In the genomic region with DNA sequence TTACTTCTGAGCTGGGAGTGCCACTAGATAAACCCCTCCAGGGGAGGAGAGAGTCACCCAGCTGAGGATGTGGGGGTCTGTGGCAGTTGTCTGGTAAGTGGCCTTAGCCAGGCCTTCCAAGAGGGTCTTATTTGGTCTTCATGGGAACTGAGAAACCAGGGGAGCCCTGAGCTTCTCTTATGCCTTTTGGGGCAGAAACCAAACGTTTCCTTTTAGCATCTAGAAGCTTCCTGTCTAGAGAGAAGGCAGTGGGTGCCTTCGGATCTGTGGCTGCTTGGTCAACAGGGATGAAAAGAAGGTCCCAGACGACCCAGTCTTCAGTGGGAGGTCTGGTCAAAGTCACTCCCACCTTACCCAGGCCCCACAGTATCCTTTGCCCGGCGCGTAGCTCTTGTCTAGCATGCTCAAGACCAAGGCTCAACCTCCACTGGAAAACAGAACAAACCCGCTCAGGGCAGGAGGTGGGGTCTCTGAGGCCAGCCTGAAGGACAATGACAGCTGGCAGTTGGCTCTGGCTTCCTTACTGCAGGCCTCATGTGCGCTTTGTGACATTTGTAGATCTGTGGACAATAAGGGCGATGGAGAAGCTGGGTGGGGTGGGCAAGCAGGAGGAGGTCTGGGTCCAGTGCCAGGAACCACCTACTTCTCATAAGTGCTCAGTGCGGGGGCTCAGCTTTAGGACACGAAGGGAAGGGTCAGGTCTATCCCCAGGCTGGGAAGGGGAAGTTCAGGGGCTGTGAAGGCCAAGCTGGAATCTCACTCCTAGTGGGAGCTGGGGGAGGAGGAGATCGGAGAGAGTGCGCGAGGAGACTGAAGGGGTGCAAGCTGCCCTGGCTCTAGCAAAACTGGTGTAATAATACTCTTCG, we compare ENCODE assay signal across 10 mouse cellular contexts. TPM values are rescaled to one million over a fixed set of nuclear protein-coding genes. Genes with fewer than 3 reads are reported as not detected.
DNase-seq lines count a peak whose midpoint lies in the region; ATAC-seq lines count a peak whose summit lies in the region.
"Had no signal": no experiment of that assay in that cellular context is flagged by ENCODE, and none has a peak within 500 bp of the region (broad histone marks: within the 10 kb centered on the region; RNA-seq: fewer than 3 reads in every experiment).

Gene Gm572 (plus strand): TSS at position 27 of the 866 bp plus-strand sequence.

- WGBS in neural tube, embryonic 12.5 days = 72% methylated on average over 15 of the region's 15 CpGs
- WGBS in limb, embryonic 10.5 days = 66% methylated on average over 15 of the region's 15 CpGs
- 52% methylated on average over 15 of the region's 15 CpGs for WGBS in stomach, embryonic 16.5 days

- ATAC-seq in frontal cortex, adult (ENCODE audit: low TSS enrichment) = peak; percentile 57; the same call in 1 of the 2 replicates
- no peak for ATAC-seq in neural tube, embryonic 12.5 days (ENCODE audit: low FRiP score, low read depth)
- ATAC-seq in stomach, embryonic 16.5 days (ENCODE audit: insufficient read depth, low FRiP score) = 0 out of 2 replicates have a peak, but pooled peaks have one; percentile 16

- no peaks in the 10 kb centered on the region for H3K4me1 ChIP-seq in neural tube, embryonic 12.5 days
- peaks cover 11% of the 10 kb centered on the region; the same call in 1 of the 2 replicates for H3K4me1 ChIP-seq in limb, embryonic 10.5 days
- H3K4me1 ChIP-seq in stomach, embryonic 16.5 days (ENCODE audit: control insufficient read depth, insufficient read depth, low read length) = peaks cover 3% of the 10 kb centered on the region; the same call in 1 of the 2 replicates

- H3K27me3 ChIP-seq in neural tube, embryonic 12.5 days (replicated peaks) = no peaks in the 10 kb centered on the region; the same call in none of the 2 replicates
- H3K27me3 ChIP-seq in limb, embryonic 10.5 days (ENCODE audit: low read depth, poor library complexity, severe bottlenecking) = no peaks in the 10 kb centered on the region
- H3K27me3 ChIP-seq in stomach, embryonic 16.5 days (ENCODE audit: control insufficient read depth, insufficient read depth, low read length) = no peaks in the 10 kb centered on the region

- no peaks in the 10 kb centered on the region for H3K36me3 ChIP-seq in neural tube, embryonic 12.5 days
- H3K36me3 ChIP-seq in limb, embryonic 10.5 days = no peaks in the 10 kb centered on the region
- H3K36me3 ChIP-seq in stomach, embryonic 16.5 days (ENCODE audit: control insufficient read depth, insufficient read depth, low read length) = no peaks in the 10 kb centered on the region

- no peak within 1 kb of the TSS for H3K27ac ChIP-seq in neural tube, embryonic 12.5 days
- H3K27ac ChIP-seq in limb, embryonic 10.5 days = no peak within 1 kb of the TSS
- H3K27ac ChIP-seq in stomach, embryonic 16.5 days (ENCODE audit: low read length) = no peak within 1 kb of the TSS

- DNase-seq in frontal cortex, postnatal 36 days (ENCODE audit: low spot score in 2 of 2) = no peak
- no peak for DNase-seq in neural tube, embryonic 10.5 days (ENCODE audit: extremely low spot score, low spot score)
- no peak for DNase-seq in limb, embryonic 10.5 days (ENCODE audit: low spot score)
- no peak for DNase-seq in left cerebral cortex, adult 11 months (ENCODE audit: low spot score)
- no peak for DNase-seq in frontal cortex, postnatal 25 days (ENCODE audit: low spot score in 2 of 2)

- peak within 1 kb of the TSS; percentile 13; the same call in 1 of the 2 replicates for H3K4me2 ChIP-seq in neural tube, embryonic 12.5 days (replicated peaks)
- peak within 1 kb of the TSS; percentile 49 for H3K4me2 ChIP-seq in stomach, embryonic 16.5 days (ENCODE audit: low read depth, low read length)

- H3K4me3 ChIP-seq in neural tube, embryonic 12.5 days = no peak within 1 kb of the TSS
- H3K4me3 ChIP-seq in limb, embryonic 10.5 days = peak within 1 kb of the TSS; percentile 9; the same call in 1 of the 2 replicates
- H3K4me3 ChIP-seq in stomach, embryonic 16.5 days (replicated peaks; ENCODE audit: low read length) = peak within 1 kb of the TSS; percentile 25

- no peaks in the 10 kb centered on the region for H3K9me3 ChIP-seq in neural tube, embryonic 12.5 days
- H3K9me3 ChIP-seq in limb, embryonic 10.5 days (replicated peaks) = no peaks in the 10 kb centered on the region
- no peaks in the 10 kb centered on the region for H3K9me3 ChIP-seq in stomach, embryonic 16.5 days (replicated peaks; ENCODE audit: control insufficient read depth, low read length)

- H3K9ac ChIP-seq in neural tube, embryonic 12.5 days = no peak within 1 kb of the TSS
- peak within 1 kb of the TSS; percentile 60 for H3K9ac ChIP-seq in stomach, embryonic 16.5 days (ENCODE audit: low read length)

RNA-seq across cellular contexts. Expression of gene Gm572, which starts in this region (rescaled TPM):
- not detected in 2 replicates for polyA plus RNA-seq in neural tube, embryonic 12.5 days (2016; fragmentation: Nextera tagmentation; extraction: Ambion mirVana)
- polyA plus RNA-seq in limb, embryonic 10.5 days (2016; fragmentation: Nextera tagmentation; extraction: Ambion mirVana) = not detected in 2 replicates
- 0.09 TPM in 1 of 2 replicates, not detected in the other for polyA plus RNA-seq in stomach, embryonic 16.5 days (2015; fragmentation: Nextera tagmentation; extraction: Ambion mirVana)
- polyA plus RNA-seq: C2C12; cortical plate, adult 2 months had no signal

Comparison
In these comparisons a context has a peak if more than half of its experiments do, and no peak if none do; other contexts are left out.
1. Peak in ATAC-seq, H3K4me3 ChIP-seq, H3K9ac ChIP-seq and H3K4me2 ChIP-seq in stomach, embryonic 16.5 days; RNA of the gene not detected or under 1 TPM.